Mouse (Mus musculus) liver, embryonic 14.5 days (tissue): ENCODE measurements at regions not wholly inside any gene's neighbourhood (a gene's known extent, or its start where the extent isn't known, plus 50 kb on each side); places are given as distances from the start of the nearest gene placed in this dataset.

Experiments
- CTCF ChIP-seq: IDR thresholded peaks from 2 replicates; pipeline ENCODE4 v1.5.1; 2016; ENCODE audit warnings: antibody characterized with exemption, low read depth, control low read depth
- EP300 ChIP-seq: IDR thresholded peaks from 2 replicates; pipeline ENCODE4 v1.6.1; 2016; ENCODE audit warnings: antibody characterized with exemption, low read depth

GRCm38 (mm10) chr13:52067048-52067447 lies 220.6 kb downstream of the Gadd45g start:
- TF ChIP-seq CTCF (no peak), EP300 (no peak)
